In the genomic region with DNA sequence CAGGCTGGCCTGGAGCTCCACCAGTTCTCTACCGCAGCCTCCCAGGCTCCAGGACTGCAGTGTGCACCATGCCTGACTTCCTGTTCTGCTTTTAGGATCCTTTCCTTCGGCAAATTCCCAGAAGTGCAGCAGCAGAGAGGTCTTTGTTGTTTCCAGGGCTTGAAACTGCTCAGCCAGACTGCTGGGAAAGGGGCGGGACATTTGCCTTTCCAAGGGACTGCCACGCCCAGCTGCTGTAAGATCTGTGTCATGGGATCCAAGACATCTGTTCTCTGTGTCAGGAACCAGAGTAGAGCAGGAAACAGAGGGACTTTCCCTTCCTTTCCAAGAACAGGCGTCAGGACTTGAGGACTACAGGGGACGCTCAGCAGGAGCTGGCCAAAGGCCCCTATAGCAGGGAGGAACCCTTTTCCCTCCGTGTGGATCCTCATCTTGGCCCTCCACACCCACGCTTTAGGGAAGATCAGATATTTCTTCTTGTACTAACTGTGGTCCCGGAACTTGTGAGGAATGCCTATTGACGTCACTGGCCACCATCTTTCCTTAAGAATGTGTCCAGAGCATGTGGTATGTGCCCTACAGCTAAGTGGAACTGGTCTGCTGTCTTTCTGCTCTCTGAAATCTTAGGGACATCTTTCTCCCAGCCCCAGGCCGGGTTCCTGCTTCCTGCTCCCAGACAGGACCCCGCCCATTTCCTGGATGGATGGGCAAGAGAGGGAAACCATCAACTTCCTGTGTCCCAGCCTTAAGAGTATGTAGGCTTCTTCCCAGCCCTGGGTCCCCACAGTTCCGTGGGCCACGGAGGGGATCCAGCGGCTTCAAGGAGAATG, we compare ENCODE assay signal across 8 mouse cellular contexts. TPM values are rescaled to one million over a fixed set of nuclear protein-coding genes. Genes with fewer than 3 reads are reported as not detected.
DNase-seq lines count a peak whose midpoint lies in the region; ATAC-seq lines count a peak whose summit lies in the region.

No protein-coding gene starts in this region.

- 45% methylated on average over 15 of the region's 15 CpGs for WGBS in forebrain, embryonic 13.5 days
- 29% methylated on average over 15 of the region's 15 CpGs for WGBS in limb, embryonic 10.5 days
- WGBS in midbrain, embryonic 11.5 days: 42% methylated on average over 15 of the region's 15 CpGs

- H3K4me2 ChIP-seq in forebrain, embryonic 13.5 days: no peak overlapping the region
- H3K4me2 ChIP-seq in midbrain, embryonic 11.5 days: no peak overlapping the region; the same call in 1 of the 2 replicates

- peak; percentile 31 to 81 for DNase-seq in urinary bladder, adult 18-20 months (ENCODE audit: low spot score in 2 of 2)
- DNase-seq in urinary bladder, adult 2 months (ENCODE audit: low spot score): no peak
- DNase-seq in heart, postnatal 25 days (ENCODE audit: low spot score): peak; percentile 88
- DNase-seq in limb, embryonic 10.5 days (ENCODE audit: low spot score): peak; percentile 79
- DNase-seq in midbrain, embryonic 11.5 days (ENCODE audit: low spot score, missing footprints): peak; percentile 95
- peak; percentile 80 for DNase-seq in testis, postnatal 14 days (ENCODE audit: low spot score)
- DNase-seq in thymus, postnatal 0 days (ENCODE audit: low spot score): no peak

- peaks cover 33% of the 10 kb centered on the region for H3K4me1 ChIP-seq in forebrain, embryonic 13.5 days
- H3K4me1 ChIP-seq in limb, embryonic 10.5 days: peaks cover 35% of the 10 kb centered on the region
- H3K4me1 ChIP-seq in midbrain, embryonic 11.5 days (ENCODE audit: control insufficient read depth, insufficient read depth, low read length): peaks cover 6% of the 10 kb centered on the region

- H3K9ac ChIP-seq in forebrain, embryonic 13.5 days: peak overlapping the region; percentile 40; the same call in 1 of the 2 replicates
- peak overlapping the region; percentile 14 for H3K9ac ChIP-seq in midbrain, embryonic 11.5 days (ENCODE audit: low read length)

- peak overlapping the region; percentile 77 for H3K27ac ChIP-seq in forebrain, embryonic 13.5 days
- H3K27ac ChIP-seq in limb, embryonic 10.5 days: peak overlapping the region; percentile 91
- H3K27ac ChIP-seq in midbrain, embryonic 11.5 days (ENCODE audit: low read depth, low read length): peak overlapping the region; percentile 71

- no peaks in the 10 kb centered on the region for H3K9me3 ChIP-seq in forebrain, embryonic 13.5 days (replicated peaks)
- H3K9me3 ChIP-seq in limb, embryonic 10.5 days (replicated peaks): no peaks in the 10 kb centered on the region
- no peaks in the 10 kb centered on the region; the same call in 1 of the 2 replicates for H3K9me3 ChIP-seq in midbrain, embryonic 11.5 days (ENCODE audit: control insufficient read depth, low read length)

- H3K27me3 ChIP-seq in forebrain, embryonic 13.5 days: no peaks in the 10 kb centered on the region
- H3K27me3 ChIP-seq in limb, embryonic 10.5 days (ENCODE audit: low read depth, poor library complexity, severe bottlenecking): no peaks in the 10 kb centered on the region
- no peaks in the 10 kb centered on the region for H3K27me3 ChIP-seq in midbrain, embryonic 11.5 days (ENCODE audit: control insufficient read depth, insufficient read depth, low read length)

- no peak overlapping the region for H3K4me3 ChIP-seq in forebrain, embryonic 13.5 days
- peak overlapping the region; percentile 29 for H3K4me3 ChIP-seq in limb, embryonic 10.5 days
- H3K4me3 ChIP-seq in midbrain, embryonic 11.5 days (ENCODE audit: low read depth, low read length): no peak overlapping the region

- peak; percentile 86 for ATAC-seq in forebrain, embryonic 13.5 days
- peak; percentile 82 for ATAC-seq in midbrain, embryonic 11.5 days (ENCODE audit: low FRiP score)

- no peaks in the 10 kb centered on the region for H3K36me3 ChIP-seq in forebrain, embryonic 13.5 days (ENCODE audit: poor library complexity, severe bottlenecking)
- no peaks in the 10 kb centered on the region for H3K36me3 ChIP-seq in limb, embryonic 10.5 days
- no peaks in the 10 kb centered on the region for H3K36me3 ChIP-seq in midbrain, embryonic 11.5 days (ENCODE audit: control insufficient read depth, insufficient read depth, low read length)

- intact Hi-C loops in heart, postnatal 25 days (cut with DNase I): no loop called here

RNA-seq across cellular contexts. Expression of a gene that starts 52.4 kb away (rescaled TPM):
- 17.6 and 22.5 TPM in 2 replicates for polyA plus RNA-seq in urinary bladder, adult 2 months (2012; rRNA removed)
- 122 and 140 TPM in 2 replicates for polyA plus RNA-seq in forebrain, embryonic 13.5 days (2015; fragmentation: Nextera tagmentation; extraction: Ambion mirVana)
- 10 to 100 TPM; 28.3 to 33.3 TPM for total RNA-seq in heart, postnatal 25 days (2021)
- polyA plus RNA-seq in limb, embryonic 10.5 days (2016; fragmentation: Nextera tagmentation; extraction: Ambion mirVana): 47.6 and 55.1 TPM in 2 replicates
- polyA plus RNA-seq in midbrain, embryonic 11.5 days (2014; fragmentation: Nextera tagmentation; extraction: Ambion mirVana): 103 and 110 TPM in 2 replicates
- polyA plus RNA-seq in thymus, postnatal 0 days (2015; fragmentation: Nextera tagmentation; extraction: Ambion mirVana): 46.4 and 51.8 TPM in 2 replicates

RNA-seq across cellular contexts. Expression of a gene that starts 57.6 kb away (rescaled TPM):
- polyA plus RNA-seq in urinary bladder, adult 2 months (2012; rRNA removed): 47.8 and 57.6 TPM in 2 replicates
- 59.2 and 59.3 TPM in 2 replicates for polyA plus RNA-seq in forebrain, embryonic 13.5 days (2015; fragmentation: Nextera tagmentation; extraction: Ambion mirVana)
- 10 to 100 TPM; 21.7 to 24.2 TPM for total RNA-seq in heart, postnatal 25 days (2021)
- polyA plus RNA-seq in limb, embryonic 10.5 days (2016; fragmentation: Nextera tagmentation; extraction: Ambion mirVana): 87.5 and 91.1 TPM in 2 replicates
- polyA plus RNA-seq in midbrain, embryonic 11.5 days (2014; fragmentation: Nextera tagmentation; extraction: Ambion mirVana): 61.8 and 63.4 TPM in 2 replicates
- polyA plus RNA-seq in thymus, postnatal 0 days (2015; fragmentation: Nextera tagmentation; extraction: Ambion mirVana): 36.7 and 38.5 TPM in 2 replicates

Comparison
In these comparisons a context has a peak if more than half of its experiments do, and no peak if none do; other contexts are left out.
1. DNase-seq: peak in urinary bladder, adult 18-20 months (2 of 2), heart, postnatal 25 days (single experiment), limb, embryonic 10.5 days (single experiment), midbrain, embryonic 11.5 days (single experiment) and testis, postnatal 14 days (single experiment); none in urinary bladder, adult 2 months (single experiment) and thymus, postnatal 0 days (single experiment).
2. Peak in every context shown above with its lines, with median percentiles within 50 percentile points of each other: H3K27ac ChIP-seq.